Mouse (Mus musculus): ENCODE measurements around the gene Tedc1.
A peak's percentile ranks its signal among the peaks of the same experiment; 100 is the strongest.

The Tedc1 gene

GRCm38 (mm10) chr12:113138901-113139864, 17.0 kb upstream of the Tedc1 start:
- DNase-seq (ENCODE audit: inconsistent age in 2 of 2, low spot score in 1 of 2) = peak; percentile 36 to 63

GRCm38 (mm10) chr12:113139908-113140615, 16.2 kb upstream of the Tedc1 start, which contains the start of gene Crip2:
TSS of gene Crip2 (plus strand) at chr12:113140236.
- peak; percentile 88 to 95 for DNase-seq (ENCODE audit: inconsistent age in 2 of 2, low spot score in 1 of 2)

- DNase-seq (ENCODE audit: inconsistent age in 2 of 2, low spot score in 1 of 2) = peak; percentile 58 to 87
Measured at GRCm38 (mm10) chr12:113140616-113141411, 15.4 kb upstream of the Tedc1 start.

GRCm38 (mm10) chr12:113141531-113141973, 14.7 kb upstream of the Tedc1 start:
- DNase-seq (ENCODE audit: inconsistent age in 2 of 2, low spot score in 1 of 2) = peak; percentile 54 to 77

GRCm38 (mm10) chr12:113142021-113142975, 13.9 kb upstream of the Tedc1 start:
- peak; percentile 76 to 84 for DNase-seq (ENCODE audit: inconsistent age in 2 of 2, low spot score in 1 of 2)

GRCm38 (mm10) chr12:113143164-113143563, 13.1 kb upstream of the Tedc1 start:
- DNase-seq (ENCODE audit: inconsistent age in 2 of 2, low spot score in 1 of 2) = peak in 1 of 2 experiments; percentile 52

- peak; percentile 61 to 85 for DNase-seq (ENCODE audit: inconsistent age in 2 of 2, low spot score in 1 of 2)
Measured at GRCm38 (mm10) chr12:113144001-113144756, 12.0 kb upstream of the Tedc1 start.

- peak in 1 of 2 experiments; percentile 36 for DNase-seq (ENCODE audit: inconsistent age in 2 of 2, low spot score in 1 of 2)
Measured at GRCm38 (mm10) chr12:113144886-113145285, 11.3 kb upstream of the Tedc1 start.

- no peak for DNase-seq (ENCODE audit: inconsistent age in 2 of 2, low spot score in 1 of 2)
Measured at GRCm38 (mm10) chr12:113145591-113145990, 10.6 kb upstream of the Tedc1 start.

GRCm38 (mm10) chr12:113146112-113147057, 9.8 kb upstream of the Tedc1 start, which contains the start of gene Crip1:
TSS of gene Crip1 (plus strand) at chr12:113146316.
- peak; percentile 89 to 97 for DNase-seq (ENCODE audit: inconsistent age in 2 of 2, low spot score in 1 of 2)

- DNase-seq (ENCODE audit: inconsistent age in 2 of 2, low spot score in 1 of 2) = peak; percentile 35 to 64
Measured at GRCm38 (mm10) chr12:113147481-113147880, 8.7 kb upstream of the Tedc1 start.

- peak in 1 of 2 experiments; percentile 57 for DNase-seq (ENCODE audit: inconsistent age in 2 of 2, low spot score in 1 of 2)
Measured at GRCm38 (mm10) chr12:113148381-113149035, 7.7 kb upstream of the Tedc1 start.

- peak in 1 of 2 experiments; percentile 51 for DNase-seq (ENCODE audit: inconsistent age in 2 of 2, low spot score in 1 of 2)
Measured at GRCm38 (mm10) chr12:113149341-113149740, 6.9 kb upstream of the Tedc1 start.

- DNase-seq (ENCODE audit: inconsistent age in 2 of 2, low spot score in 1 of 2) = peak in 1 of 2 experiments; percentile 22
Measured at GRCm38 (mm10) chr12:113149896-113150295, 6.3 kb upstream of the Tedc1 start.

- DNase-seq (ENCODE audit: inconsistent age in 2 of 2, low spot score in 1 of 2) = peak in 1 of 2 experiments; percentile 25
Measured at GRCm38 (mm10) chr12:113150591-113150990, 5.6 kb upstream of the Tedc1 start.

GRCm38 (mm10) chr12:113151046-113151445, 5.2 kb upstream of the Tedc1 start:
- DNase-seq (ENCODE audit: inconsistent age in 2 of 2, low spot score in 1 of 2) = peak in 1 of 2 experiments; percentile 59

GRCm38 (mm10) chr12:113151661-113152271, 4.5 kb upstream of the Tedc1 start:
- DNase-seq (ENCODE audit: inconsistent age in 2 of 2, low spot score in 1 of 2) = peak in 1 of 2 experiments; percentile 39

Data from adrenal gland, adult (tissue).